ENCODE assay signal across 18 mouse cellular contexts in the genomic region with DNA sequence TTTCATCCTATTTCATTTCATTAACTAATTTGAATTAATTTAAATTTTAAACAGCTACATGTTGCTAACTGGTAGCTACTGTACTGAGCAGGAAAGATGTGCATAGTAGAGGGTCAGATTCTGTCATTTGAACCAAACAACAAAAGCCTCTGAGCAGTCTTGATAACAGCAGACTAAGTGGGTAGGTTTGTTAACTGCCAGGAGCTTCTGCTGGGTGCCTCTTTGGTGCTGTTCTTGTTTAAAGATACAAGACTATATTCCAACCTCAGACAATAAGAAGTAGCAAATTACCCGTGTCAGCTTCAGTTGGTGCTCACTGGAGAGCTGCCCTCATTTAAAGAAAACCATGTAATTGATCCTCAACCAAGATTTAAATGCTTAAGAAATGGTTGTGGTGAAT. TPM values are rescaled to one million over a fixed set of nuclear protein-coding genes. Genes with fewer than 3 reads are reported as not detected.
"Had no signal": no experiment of that assay in that cellular context is flagged by ENCODE, and none has a peak within 500 bp of the region (broad histone marks: within the 10 kb centered on the region; RNA-seq: fewer than 3 reads in every experiment).

No protein-coding gene starts in this region.

- H3K9me3 ChIP-seq: limb, embryonic 12.5 days; midbrain, embryonic 15.5 days; neural tube, embryonic 12.5 days; stomach, embryonic 15.5 days had no signal

- H3K4me1 ChIP-seq: limb, embryonic 12.5 days; midbrain, embryonic 15.5 days; neural tube, embryonic 12.5 days; stomach, embryonic 15.5 days had no signal

- H3K27me3 ChIP-seq: limb, embryonic 12.5 days; midbrain, embryonic 15.5 days; neural tube, embryonic 12.5 days; stomach, embryonic 15.5 days had no signal

- ATAC-seq: midbrain, embryonic 15.5 days had no signal

- H3K9ac ChIP-seq: limb, embryonic 12.5 days; midbrain, embryonic 15.5 days; neural tube, embryonic 12.5 days; stomach, embryonic 15.5 days had no signal

- H3K4me3 ChIP-seq: layer of hippocampus, adult 2 months; limb, embryonic 12.5 days; midbrain, embryonic 15.5 days; neural tube, embryonic 12.5 days; stomach, embryonic 15.5 days had no signal

- H3K27ac ChIP-seq: layer of hippocampus, adult 2 months; limb, embryonic 12.5 days; midbrain, embryonic 15.5 days; neural tube, embryonic 12.5 days; stomach, embryonic 15.5 days had no signal

- DNase-seq: kidney, adult 18-20 months; kidney, postnatal 10 days; kidney, postnatal 4 days; retina, postnatal 1 day; right cerebral cortex, postnatal 14 days; thymus, postnatal 4 days had no signal

- H3K4me2 ChIP-seq: limb, embryonic 12.5 days; midbrain, embryonic 11.5 days; midbrain, embryonic 15.5 days; neural tube, embryonic 12.5 days; stomach, embryonic 15.5 days had no signal

RNA-seq across cellular contexts. Expression of gene Gcnt3, which starts 16.3 kb away (rescaled TPM):
- total RNA-seq: layer of hippocampus, adult 2 months; layer of hippocampus, postnatal 10 days; left cerebral cortex, postnatal 36 days; megakaryocyte, adult 5-6 weeks; monocyte, adult 5-6 weeks; neutrophil, adult 5-6 weeks had no signal
- polyA plus RNA-seq: limb, embryonic 12.5 days; midbrain, embryonic 11.5 days; midbrain, embryonic 15.5 days; neural tube, embryonic 12.5 days; spleen, adult 2 months had no signal
